Mouse (Mus musculus) thymus, adult 2 months (tissue): Measurements from ENCODE around the gene Fxyd6.

Source experiments
- CTCF ChIP-seq: fragments of 200-500 bp; IDR thresholded peaks from 2 replicates; pipeline ENCODE4 v1.5.1; 2012; ENCODE audit warnings: mild to moderate bottlenecking, control low read depth, low read length, moderate library complexity, borderline replicate concordance; ENCODE audit not compliant: control insufficient read depth, poor library complexity, insufficient read depth; ENCODE audit errors: extremely low read depth
- POLR2A ChIP-seq: fragments of 200-500 bp; IDR thresholded peaks from 2 replicates; pipeline ENCODE4 v1.6.1; 2012; ENCODE audit warnings: mild to moderate bottlenecking, low read length, control low read depth, moderate library complexity; ENCODE audit not compliant: control insufficient read depth, poor library complexity, insufficient read depth; ENCODE audit errors: extremely low read depth

GRCm38 (mm10) chr9:45422761-45423298 lies 52.8 kb downstream of the Fxyd6 start:
- TF ChIP-seq POLR2A (no peak), CTCF (no peak)
